Mouse (Mus musculus) fat pad, adult 2 months (tissue): ENCODE measurements at regions not wholly inside any gene's neighbourhood (a gene's known extent, or its start where the extent isn't known, plus 50 kb on each side); places are given as distances from the start of the nearest gene placed in this dataset.

Experiments
- DNase-seq: peaks from one replicate; pipeline ENCODE4 v3.0.0-alpha.2; 2011; ENCODE audit warnings: low read depth, low spot score; ENCODE audit errors: extremely low read depth

GRCm38 (mm10) chr1:92341846-92342540 lies 131.7 kb downstream of the Ndufa10 start:
- DNase-seq: no peak

GRCm38 (mm10) chr1:92340644-92341043 lies 133.0 kb downstream of the Ndufa10 start:
- no peak for DNase-seq

- no peak for DNase-seq
Observed at GRCm38 (mm10) chr1:92338589-92338988, 135.1 kb downstream of the Ndufa10 start.

GRCm38 (mm10) chr1:92337450-92337849 lies 136.2 kb downstream of the Ndufa10 start:
- no peak for DNase-seq

GRCm38 (mm10) chr1:92332248-92332584 lies 136.7 kb upstream of the Hdac4 start:
- DNase-seq: no peak

- DNase-seq: no peak
Observed at GRCm38 (mm10) chr1:92331559-92332247, 136.2 kb upstream of the Hdac4 start.

- DNase-seq: no peak
Observed at GRCm38 (mm10) chr1:92330181-92330580, 134.7 kb upstream of the Hdac4 start.

- no peak for DNase-seq
Observed at GRCm38 (mm10) chr1:92329491-92329890, 134.0 kb upstream of the Hdac4 start.

GRCm38 (mm10) chr1:92327141-92327540 lies 131.6 kb upstream of the Hdac4 start:
- no peak for DNase-seq

- DNase-seq: peak; percentile 78
Observed at GRCm38 (mm10) chr1:92325281-92325680, 129.8 kb upstream of the Hdac4 start.

GRCm38 (mm10) chr1:92324091-92324950 lies 128.8 kb upstream of the Hdac4 start:
- DNase-seq: peak; percentile 72

- no peak for DNase-seq
Observed at GRCm38 (mm10) chr1:92317131-92317530, 121.6 kb upstream of the Hdac4 start.

- DNase-seq: no peak
Observed at GRCm38 (mm10) chr1:92316191-92316723, 120.8 kb upstream of the Hdac4 start.

- no peak for DNase-seq
Observed at GRCm38 (mm10) chr1:92313001-92313597, 117.6 kb upstream of the Hdac4 start.

- DNase-seq: no peak
Observed at GRCm38 (mm10) chr1:92309883-92310282, 114.4 kb upstream of the Hdac4 start.

- DNase-seq: no peak
Observed at GRCm38 (mm10) chr1:92309381-92309780, 113.9 kb upstream of the Hdac4 start.

GRCm38 (mm10) chr1:92308537-92308936 lies 113.0 kb upstream of the Hdac4 start:
- DNase-seq: no peak

- DNase-seq: no peak
Observed at GRCm38 (mm10) chr1:92306042-92306441, 110.5 kb upstream of the Hdac4 start.

GRCm38 (mm10) chr1:92299041-92299440 lies 103.5 kb upstream of the Hdac4 start:
- no peak for DNase-seq

GRCm38 (mm10) chr1:92292681-92293380 lies 97.3 kb upstream of the Hdac4 start:
- DNase-seq: no peak

GRCm38 (mm10) chr1:92286966-92287342 lies 91.5 kb upstream of the Hdac4 start:
- DNase-seq: no peak
